Mouse (Mus musculus): ENCODE measurements around the gene Mreg. TPM values are rescaled to one million over a fixed set of nuclear protein-coding genes. Genes with fewer than 3 reads are reported as not detected.

Gene Mreg
- total RNA-seq, 1 experiment from 2014 or later, result not detected

DNA sequence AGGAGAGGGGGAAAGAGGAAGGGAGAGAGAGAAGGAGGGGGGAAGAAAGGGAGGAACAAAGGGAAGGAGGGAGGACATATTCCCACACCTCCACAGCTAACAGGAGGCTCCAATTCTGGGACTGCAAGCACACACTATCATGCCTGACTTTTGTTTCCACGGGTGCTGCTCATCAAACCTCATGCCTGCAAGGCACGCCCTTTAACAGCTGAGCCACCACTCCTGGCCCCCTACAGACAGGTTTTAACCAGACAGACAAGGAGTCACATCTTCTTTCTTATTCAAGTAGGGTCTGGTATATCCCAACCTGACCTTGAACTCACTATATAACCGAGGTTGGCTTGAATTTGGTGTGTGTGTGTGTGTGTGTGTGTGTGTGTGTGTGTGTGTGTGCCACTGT, 7.0 kb downstream of the Mreg start:
- no peak for ATAC-seq (replicated peaks in 1 of 2; ENCODE audit: insufficient read depth in 1 of 2, low FRiP score in 2 of 2, low TSS enrichment in 1 of 2, low read depth in 1 of 2, poor library complexity in 2 of 2, severe bottlenecking in 2 of 2)

GRCm38 (mm10) chr1:72203204-72203603, 8.9 kb downstream of the Mreg start:
- ATAC-seq (replicated peaks in 1 of 2; ENCODE audit: insufficient read depth in 1 of 2, low FRiP score in 2 of 2, low TSS enrichment in 1 of 2, low read depth in 1 of 2, poor library complexity in 2 of 2, severe bottlenecking in 2 of 2), result no peak

- no peak for ATAC-seq (replicated peaks in 1 of 2; ENCODE audit: insufficient read depth in 1 of 2, low FRiP score in 2 of 2, low TSS enrichment in 1 of 2, low read depth in 1 of 2, poor library complexity in 2 of 2, severe bottlenecking in 2 of 2)
Measured at GRCm38 (mm10) chr1:72202705-72203104, 9.4 kb downstream of the Mreg start.

- ATAC-seq (replicated peaks in 1 of 2; ENCODE audit: insufficient read depth in 1 of 2, low FRiP score in 2 of 2, low TSS enrichment in 1 of 2, low read depth in 1 of 2, poor library complexity in 2 of 2, severe bottlenecking in 2 of 2), result no peak
Measured at GRCm38 (mm10) chr1:72202068-72202467, 10.0 kb downstream of the Mreg start.

- peak in 1 of 2 experiments; percentile 12; a peak in 1 of 4 replicates for ATAC-seq (replicated peaks in 1 of 2; ENCODE audit: insufficient read depth in 1 of 2, low FRiP score in 2 of 2, low TSS enrichment in 1 of 2, low read depth in 1 of 2, poor library complexity in 2 of 2, severe bottlenecking in 2 of 2)
Measured at GRCm38 (mm10) chr1:72201126-72201525, 11.0 kb downstream of the Mreg start.

GRCm38 (mm10) chr1:72198142-72198806, 13.8 kb downstream of the Mreg start:
- ATAC-seq (replicated peaks in 1 of 2; ENCODE audit: insufficient read depth in 1 of 2, low FRiP score in 2 of 2, low TSS enrichment in 1 of 2, low read depth in 1 of 2, poor library complexity in 2 of 2, severe bottlenecking in 2 of 2), result no peak

DNA sequence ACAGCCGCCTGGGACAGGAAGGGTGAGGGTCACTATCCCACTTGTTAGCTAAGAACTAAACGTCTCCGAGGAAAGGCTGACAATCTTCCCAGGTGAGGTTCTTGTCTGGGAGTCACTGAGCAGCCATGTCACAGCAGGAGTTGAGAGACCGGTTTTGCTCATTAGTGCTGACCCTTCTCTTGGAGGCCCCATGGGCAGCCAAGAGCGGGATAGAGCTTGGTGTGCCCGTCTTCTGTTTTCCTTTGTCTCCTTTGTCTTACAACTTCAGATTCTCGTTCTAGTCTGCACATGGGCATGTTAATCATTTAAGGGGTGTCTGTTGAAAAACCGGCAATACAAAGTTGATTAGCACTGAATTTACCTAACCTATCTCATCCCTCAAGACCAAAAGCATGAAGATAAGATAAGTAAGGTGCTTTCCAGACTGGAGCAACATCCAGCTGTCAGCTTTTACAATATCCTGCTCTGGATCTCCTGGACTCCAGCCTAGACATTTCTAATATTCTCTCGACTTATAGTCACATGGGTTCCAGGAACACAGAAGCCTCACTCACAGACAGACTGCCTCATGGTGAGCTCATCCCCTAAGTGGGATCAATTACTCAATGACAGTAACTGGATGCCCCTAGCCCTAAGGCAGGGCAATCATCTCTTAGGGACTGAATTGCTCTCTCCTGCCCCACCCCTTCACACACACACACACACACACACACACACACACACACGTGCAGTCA, 15.3 kb downstream of the Mreg start:
- ATAC-seq (replicated peaks in 1 of 2; ENCODE audit: insufficient read depth in 1 of 2, low FRiP score in 2 of 2, low TSS enrichment in 1 of 2, low read depth in 1 of 2, poor library complexity in 2 of 2, severe bottlenecking in 2 of 2), result no peak

DNA sequence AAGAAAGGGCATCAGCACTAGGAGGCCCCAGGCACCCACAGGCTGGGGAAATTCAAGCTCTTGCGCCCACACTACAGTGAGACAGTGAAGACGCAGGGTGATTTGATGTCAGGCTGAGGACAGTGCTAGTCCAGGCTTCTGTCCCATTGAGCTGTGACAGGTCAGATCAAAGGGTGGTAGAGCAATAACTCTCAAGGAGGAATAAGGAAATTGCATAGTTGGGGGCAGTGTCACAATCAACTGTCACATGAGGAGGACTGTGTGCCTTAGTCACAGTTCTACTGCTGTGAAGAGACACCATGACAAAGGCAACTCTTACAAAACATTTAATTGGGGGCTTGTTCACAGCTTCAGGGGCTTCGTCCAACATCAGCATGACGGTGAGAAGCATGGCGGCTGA, 16.0 kb downstream of the Mreg start:
- ATAC-seq (replicated peaks in 1 of 2; ENCODE audit: insufficient read depth in 1 of 2, low FRiP score in 2 of 2, low TSS enrichment in 1 of 2, low read depth in 1 of 2, poor library complexity in 2 of 2, severe bottlenecking in 2 of 2), result peak; percentile 43 to 75; a peak in 3 of 4 replicates

GRCm38 (mm10) chr1:72191449-72191848, 20.7 kb downstream of the Mreg start:
- ATAC-seq (replicated peaks in 1 of 2; ENCODE audit: insufficient read depth in 1 of 2, low FRiP score in 2 of 2, low TSS enrichment in 1 of 2, low read depth in 1 of 2, poor library complexity in 2 of 2, severe bottlenecking in 2 of 2), result no peak

GRCm38 (mm10) chr1:72188142-72188738, 23.9 kb downstream of the Mreg start:
- ATAC-seq (replicated peaks in 1 of 2; ENCODE audit: insufficient read depth in 1 of 2, low FRiP score in 2 of 2, low TSS enrichment in 1 of 2, low read depth in 1 of 2, poor library complexity in 2 of 2, severe bottlenecking in 2 of 2), result no peak

- ATAC-seq (replicated peaks in 1 of 2; ENCODE audit: insufficient read depth in 1 of 2, low FRiP score in 2 of 2, low TSS enrichment in 1 of 2, low read depth in 1 of 2, poor library complexity in 2 of 2, severe bottlenecking in 2 of 2), result 0 out of 4 replicates have a peak, but pooled peaks of 1 of the 2 experiments have one; percentile 49
Measured at GRCm38 (mm10) chr1:72187486-72187885, 24.6 kb downstream of the Mreg start.

DNA sequence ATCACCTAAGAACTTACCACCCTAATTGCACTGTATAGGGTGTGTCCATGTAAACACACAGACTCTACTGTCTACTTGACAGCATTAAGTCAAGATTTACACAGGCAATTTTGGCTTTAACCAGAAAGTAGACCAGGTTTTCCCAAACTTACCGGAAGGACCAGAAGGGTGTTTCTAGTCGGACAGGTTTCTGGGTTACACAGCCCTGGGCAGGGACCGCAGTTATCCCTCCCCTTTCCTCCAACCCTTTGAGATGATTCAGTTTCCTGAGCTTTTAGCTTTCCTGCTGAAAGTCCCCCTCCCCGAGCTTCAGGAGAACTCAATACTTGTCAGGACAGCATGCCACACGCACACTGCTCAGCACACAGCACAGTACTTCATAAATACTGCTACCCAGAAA, 26.0 kb downstream of the Mreg start:
- no peak for ATAC-seq (replicated peaks in 1 of 2; ENCODE audit: insufficient read depth in 1 of 2, low FRiP score in 2 of 2, low TSS enrichment in 1 of 2, low read depth in 1 of 2, poor library complexity in 2 of 2, severe bottlenecking in 2 of 2)

GRCm38 (mm10) chr1:72183554-72183953, 28.6 kb downstream of the Mreg start:
- ATAC-seq (replicated peaks in 1 of 2; ENCODE audit: insufficient read depth in 1 of 2, low FRiP score in 2 of 2, low TSS enrichment in 1 of 2, low read depth in 1 of 2, poor library complexity in 2 of 2, severe bottlenecking in 2 of 2), result no peak

GRCm38 (mm10) chr1:72182930-72183499, 29.1 kb downstream of the Mreg start:
- no peak for ATAC-seq (replicated peaks in 1 of 2; ENCODE audit: insufficient read depth in 1 of 2, low FRiP score in 2 of 2, low TSS enrichment in 1 of 2, low read depth in 1 of 2, poor library complexity in 2 of 2, severe bottlenecking in 2 of 2)

GRCm38 (mm10) chr1:72179947-72180346, 32.2 kb downstream of the Mreg start:
- ATAC-seq (replicated peaks in 1 of 2; ENCODE audit: insufficient read depth in 1 of 2, low FRiP score in 2 of 2, low TSS enrichment in 1 of 2, low read depth in 1 of 2, poor library complexity in 2 of 2, severe bottlenecking in 2 of 2), result no peak

DNA sequence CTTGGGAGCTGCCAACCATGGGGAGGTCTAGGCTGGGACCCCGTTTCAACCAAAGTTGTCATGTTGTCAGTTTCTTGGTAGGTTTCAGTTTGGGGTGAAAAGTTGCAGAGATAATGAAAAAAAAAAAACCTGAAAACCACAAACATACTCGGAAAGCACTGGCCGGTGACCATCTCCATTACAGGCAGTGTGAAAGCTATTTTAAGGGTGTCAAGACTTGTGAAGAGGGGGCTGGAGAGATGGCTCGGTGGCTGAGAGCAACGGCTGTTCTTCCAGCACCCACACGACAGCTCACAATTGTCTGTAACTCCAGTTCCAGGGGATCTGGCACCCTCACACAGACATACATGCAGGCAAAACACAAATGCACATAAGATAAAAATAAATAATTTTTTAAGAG, 35.9 kb downstream of the Mreg start:
- ATAC-seq (replicated peaks in 1 of 2; ENCODE audit: insufficient read depth in 1 of 2, low FRiP score in 2 of 2, low TSS enrichment in 1 of 2, low read depth in 1 of 2, poor library complexity in 2 of 2, severe bottlenecking in 2 of 2), result no peak

DNA sequence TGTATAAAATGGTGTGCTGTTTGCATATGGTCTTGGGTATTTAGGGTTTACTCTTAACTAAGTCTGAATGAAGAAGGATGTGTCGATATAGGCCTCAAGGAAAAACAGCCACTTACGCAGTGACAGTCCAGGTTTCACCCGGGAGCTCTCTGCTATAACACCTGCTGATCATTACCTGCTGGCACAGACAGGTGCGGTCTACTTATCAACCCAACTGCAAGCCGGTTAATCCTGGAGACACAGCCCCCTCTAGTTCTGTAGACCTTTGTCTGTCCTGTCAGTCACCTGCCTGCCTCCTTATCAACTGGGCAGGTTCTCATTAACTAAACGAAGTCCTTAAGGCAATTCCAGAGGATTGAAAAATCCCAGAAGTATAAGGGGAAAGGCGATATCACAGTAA, 37.9 kb downstream of the Mreg start:
- no peak for ATAC-seq (replicated peaks in 1 of 2; ENCODE audit: insufficient read depth in 1 of 2, low FRiP score in 2 of 2, low TSS enrichment in 1 of 2, low read depth in 1 of 2, poor library complexity in 2 of 2, severe bottlenecking in 2 of 2)

- ATAC-seq (replicated peaks in 1 of 2; ENCODE audit: insufficient read depth in 1 of 2, low FRiP score in 2 of 2, low TSS enrichment in 1 of 2, low read depth in 1 of 2, poor library complexity in 2 of 2, severe bottlenecking in 2 of 2), result no peak
Measured at GRCm38 (mm10) chr1:72173402-72174051, 38.6 kb downstream of the Mreg start.
